Mouse (Mus musculus): Measurements from ENCODE around the gene 9230112D13Rik. TPM values are rescaled to one million over a fixed set of nuclear protein-coding genes. Genes with fewer than 3 reads are reported as not detected.

Gene 9230112D13Rik
- polyA plus RNA-seq, 1 experiment from 2014 or later, result not detected

GRCm38 (mm10) chr14:34555211-34555610, 32.6 kb upstream of the 9230112D13Rik start:
- Histone ChIP-seq H3K9me3 (replicated peaks) (no peaks in the 10 kb centered on the region), H3K4me3 (no peak overlapping the region), H3K36me3 (no peaks in the 10 kb centered on the region), H3K27me3 (ENCODE audit: low read depth, poor library complexity, severe bottlenecking) (peaks cover 35% of the 10 kb centered on the region), H3K27ac (peak overlapping the region; percentile 39; the same call in 1 of the 2 replicates), H3K4me1 (peaks cover 11% of the 10 kb centered on the region)
- no peak for DNase-seq (ENCODE audit: low spot score)
- WGBS, result 72% methylated on average over 13 of the region's 13 CpGs

GRCm38 (mm10) chr14:34554047-34554446, 31.4 kb upstream of the 9230112D13Rik start:
- Histone ChIP-seq H3K4me3 (no peak overlapping the region), H3K9me3 (replicated peaks) (no peaks in the 10 kb centered on the region), H3K36me3 (no peaks in the 10 kb centered on the region), H3K27me3 (ENCODE audit: low read depth, poor library complexity, severe bottlenecking) (peaks cover 35% of the 10 kb centered on the region), H3K27ac (no peak overlapping the region), H3K4me1 (peaks cover 17% of the 10 kb centered on the region)
- 81% methylated on average over 3 of the region's 3 CpGs for whole genome bisulfite sequencing
- no peak for DNase-seq (ENCODE audit: low spot score)

- H3K36me3 ChIP-seq, result no peaks in the 10 kb centered on the region
- H3K9me3 ChIP-seq (replicated peaks), result no peaks in the 10 kb centered on the region
- H3K4me1 ChIP-seq, result peaks cover 17% of the 10 kb centered on the region
- no peak overlapping the region for H3K4me3 ChIP-seq
- WGBS, result 88% methylated on average over 6 of the region's 6 CpGs
- DNase-seq (ENCODE audit: low spot score), result no peak
- H3K27me3 ChIP-seq (ENCODE audit: low read depth, poor library complexity, severe bottlenecking), result peaks cover 35% of the 10 kb centered on the region
- no peak overlapping the region for H3K27ac ChIP-seq
Observed at GRCm38 (mm10) chr14:34553470-34553869, 30.9 kb upstream of the 9230112D13Rik start.

GRCm38 (mm10) chr14:34552226-34552625, 29.6 kb upstream of the 9230112D13Rik start:
- H3K27ac ChIP-seq, result no peak overlapping the region
- no peaks in the 10 kb centered on the region for H3K9me3 ChIP-seq (replicated peaks)
- WGBS, result 91% methylated on average over 5 of the region's 5 CpGs
- no peak overlapping the region for H3K4me3 ChIP-seq
- H3K36me3 ChIP-seq, result no peaks in the 10 kb centered on the region
- H3K27me3 ChIP-seq (ENCODE audit: low read depth, poor library complexity, severe bottlenecking), result peaks cover 39% of the 10 kb centered on the region
- DNase-seq (ENCODE audit: low spot score), result no peak
- peaks cover 16% of the 10 kb centered on the region for H3K4me1 ChIP-seq

- H3K4me1 ChIP-seq, result peaks cover 16% of the 10 kb centered on the region
- peaks cover 46% of the 10 kb centered on the region for H3K27me3 ChIP-seq (ENCODE audit: low read depth, poor library complexity, severe bottlenecking)
- under 1% methylated on average over 55 of the region's 55 CpGs for WGBS
Observed at GRCm38 (mm10) chr14:34549004-34549671, 26.5 kb upstream of the 9230112D13Rik start.

GRCm38 (mm10) chr14:34548391-34549001, 25.9 kb upstream of the 9230112D13Rik start:
- Histone ChIP-seq H3K36me3 (no peaks in the 10 kb centered on the region), H3K27me3 (ENCODE audit: low read depth, poor library complexity, severe bottlenecking) (peaks cover 46% of the 10 kb centered on the region), H3K27ac (peak overlapping the region; percentile 94), H3K9me3 (replicated peaks) (no peaks in the 10 kb centered on the region), H3K4me1 (peaks cover 16% of the 10 kb centered on the region), H3K4me3 (peak overlapping the region; percentile 77)
- DNase-seq (ENCODE audit: low spot score), result peak; percentile 80
- under 1% methylated on average over 27 of the region's 27 CpGs for WGBS

More at GRCm38 (mm10) chr14:34549004-34549671, 26.5 kb upstream of the 9230112D13Rik start:
- Histone ChIP-seq H3K9me3 (replicated peaks) (no peaks in the 10 kb centered on the region), H3K27ac (peak overlapping the region; percentile 94), H3K4me3 (peak overlapping the region; percentile 77), H3K36me3 (no peaks in the 10 kb centered on the region)
- peak; percentile 94 for DNase-seq (ENCODE audit: low spot score)

- H3K4me1 ChIP-seq, result peaks cover 18% of the 10 kb centered on the region
- H3K36me3 ChIP-seq, result no peaks in the 10 kb centered on the region
- H3K27ac ChIP-seq, result no peak overlapping the region
- DNase-seq (ENCODE audit: low spot score), result no peak
- WGBS, result 88% methylated on average over 2 of the region's 2 CpGs
- H3K27me3 ChIP-seq (ENCODE audit: low read depth, poor library complexity, severe bottlenecking), result peaks cover 41% of the 10 kb centered on the region
- no peak overlapping the region for H3K4me3 ChIP-seq
- H3K9me3 ChIP-seq (replicated peaks), result no peaks in the 10 kb centered on the region
Observed at GRCm38 (mm10) chr14:34544545-34544944, 21.9 kb upstream of the 9230112D13Rik start.

GRCm38 (mm10) chr14:34544001-34544400, 21.4 kb upstream of the 9230112D13Rik start:
- Histone ChIP-seq H3K27ac (no peak overlapping the region), H3K27me3 (ENCODE audit: low read depth, poor library complexity, severe bottlenecking) (peaks cover 41% of the 10 kb centered on the region), H3K4me3 (no peak overlapping the region), H3K4me1 (peaks cover 13% of the 10 kb centered on the region), H3K9me3 (replicated peaks) (no peaks in the 10 kb centered on the region), H3K36me3 (no peaks in the 10 kb centered on the region)
- DNase-seq (ENCODE audit: low spot score), result no peak
- 86% methylated on average over 6 of the region's 6 CpGs for whole genome bisulfite sequencing

- H3K27me3 ChIP-seq (ENCODE audit: low read depth, poor library complexity, severe bottlenecking), result peaks cover 41% of the 10 kb centered on the region
- peaks cover 11% of the 10 kb centered on the region for H3K4me1 ChIP-seq
- WGBS, result 73% methylated on average over 6 of the region's 6 CpGs
- H3K4me3 ChIP-seq, result no peak overlapping the region
- no peak for DNase-seq (ENCODE audit: low spot score)
- no peaks in the 10 kb centered on the region for H3K9me3 ChIP-seq (replicated peaks)
- H3K36me3 ChIP-seq, result no peaks in the 10 kb centered on the region
- no peak overlapping the region for H3K27ac ChIP-seq
Observed at GRCm38 (mm10) chr14:34543596-34543995, 21.0 kb upstream of the 9230112D13Rik start.

- no peak overlapping the region for H3K4me3 ChIP-seq
- H3K36me3 ChIP-seq, result no peaks in the 10 kb centered on the region
- H3K27ac ChIP-seq, result no peak overlapping the region
- 92% methylated on average over 5 of the region's 5 CpGs for WGBS
- H3K27me3 ChIP-seq (ENCODE audit: low read depth, poor library complexity, severe bottlenecking), result peaks cover 38% of the 10 kb centered on the region
- H3K4me1 ChIP-seq, result peaks cover 6% of the 10 kb centered on the region
- no peaks in the 10 kb centered on the region for H3K9me3 ChIP-seq (replicated peaks)
- DNase-seq (ENCODE audit: low spot score), result no peak
Observed at GRCm38 (mm10) chr14:34541896-34542295, 19.3 kb upstream of the 9230112D13Rik start.

GRCm38 (mm10) chr14:34540685-34541162, 18.1 kb upstream of the 9230112D13Rik start:
- Histone ChIP-seq H3K27me3 (ENCODE audit: low read depth, poor library complexity, severe bottlenecking) (peaks cover 30% of the 10 kb centered on the region), H3K9me3 (replicated peaks) (no peaks in the 10 kb centered on the region), H3K36me3 (no peaks in the 10 kb centered on the region), H3K27ac (peak overlapping the region; percentile 79), H3K4me3 (peak overlapping the region; percentile 25; the same call in 1 of the 2 replicates), H3K4me1 (peaks cover 6% of the 10 kb centered on the region)
- WGBS, result 8% methylated on average over 16 of the region's 17 CpGs
- DNase-seq (ENCODE audit: low spot score), result peak; percentile 45

- peaks cover 4% of the 10 kb centered on the region for H3K4me1 ChIP-seq
- no peaks in the 10 kb centered on the region for H3K9me3 ChIP-seq (replicated peaks)
- no peaks in the 10 kb centered on the region for H3K27me3 ChIP-seq (ENCODE audit: low read depth, poor library complexity, severe bottlenecking)
- H3K27ac ChIP-seq, result no peak overlapping the region
- no peak for DNase-seq (ENCODE audit: low spot score)
- 82% methylated on average over 4 of the region's 4 CpGs for WGBS
- H3K4me3 ChIP-seq, result no peak overlapping the region
- no peaks in the 10 kb centered on the region for H3K36me3 ChIP-seq
Observed at GRCm38 (mm10) chr14:34535883-34536282, 13.3 kb upstream of the 9230112D13Rik start.

- no peak for DNase-seq (ENCODE audit: low spot score)
- Histone ChIP-seq H3K36me3 (no peaks in the 10 kb centered on the region), H3K27ac (no peak overlapping the region), H3K9me3 (replicated peaks) (no peaks in the 10 kb centered on the region), H3K4me1 (no peaks in the 10 kb centered on the region), H3K4me3 (no peak overlapping the region), H3K27me3 (ENCODE audit: low read depth, poor library complexity, severe bottlenecking) (peaks cover 6% of the 10 kb centered on the region)
- 80% methylated on average over 5 of the region's 5 CpGs for WGBS
Observed at GRCm38 (mm10) chr14:34533537-34533936, 10.9 kb upstream of the 9230112D13Rik start.
